Mouse (Mus musculus) small intestine, adult 10 weeks (tissue): Measurements from ENCODE around the gene Pcsk6. TPM values are rescaled to one million over a fixed set of nuclear protein-coding genes. Genes with fewer than 3 reads are reported as not detected.

ENCODE experiments used
- polyA plus RNA-seq: library from polyadenylated mRNA; stranded (reverse); fragments of 350-450 nt; fragmentation: Illumina TruSeq; extraction: RNeasy Lipid Tissue Mini Kit (QIAGEN cat#74804); gene quantifications from one replicate; pipeline ENCODE4 v1.2.3, GENCODE M21; 2014; ENCODE audit warnings: low replicate concordance

Gene Pcsk6
- 2.2 TPM for polyA plus RNA-seq

DNA sequence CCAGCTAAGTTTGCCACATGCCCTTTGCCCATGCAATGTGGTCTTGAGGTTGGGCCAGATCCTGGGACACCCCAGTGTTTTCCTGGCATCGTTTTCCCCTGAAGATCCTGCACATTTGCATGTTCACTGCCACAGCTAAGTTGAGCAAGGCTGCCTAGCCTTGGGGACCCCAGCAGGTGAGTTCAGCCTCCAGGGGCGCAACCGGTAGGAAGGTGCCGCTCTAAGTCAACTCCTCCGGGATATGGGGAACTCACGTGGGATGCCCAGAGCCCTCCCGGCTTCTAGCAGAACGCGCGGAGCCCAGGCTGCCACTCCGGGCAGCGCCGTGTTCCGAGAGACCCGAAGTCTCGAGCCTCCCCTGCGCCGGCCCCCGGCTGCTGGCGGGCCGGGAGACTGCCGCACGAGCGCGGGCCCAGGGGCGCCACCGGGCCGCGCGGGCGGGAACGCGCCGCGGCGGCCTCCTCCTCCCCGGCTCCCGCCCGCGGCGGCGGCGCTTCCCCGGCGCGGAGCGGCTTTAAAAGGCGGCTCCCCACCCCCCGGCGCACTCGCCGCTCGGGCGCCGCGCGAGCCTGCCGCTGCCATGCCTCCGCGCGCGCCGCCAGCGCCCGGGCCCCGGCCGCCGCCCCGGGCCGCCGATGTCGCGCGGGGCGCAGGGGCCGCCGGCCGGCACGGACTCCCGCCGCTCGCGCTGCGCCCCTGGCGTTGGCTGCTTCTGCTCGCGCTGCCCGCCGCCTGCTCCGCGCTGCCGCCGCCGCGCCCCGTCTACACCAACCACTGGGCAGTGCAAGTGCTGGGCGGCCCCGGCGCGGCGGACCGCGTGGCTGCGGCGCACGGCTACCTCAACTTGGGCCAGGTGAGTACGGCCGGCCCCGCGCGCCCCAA, at the start of gene Pcsk6:
TSS of gene Pcsk6 (plus strand) at position 144 of the 882 bp plus-strand sequence.

DNA sequence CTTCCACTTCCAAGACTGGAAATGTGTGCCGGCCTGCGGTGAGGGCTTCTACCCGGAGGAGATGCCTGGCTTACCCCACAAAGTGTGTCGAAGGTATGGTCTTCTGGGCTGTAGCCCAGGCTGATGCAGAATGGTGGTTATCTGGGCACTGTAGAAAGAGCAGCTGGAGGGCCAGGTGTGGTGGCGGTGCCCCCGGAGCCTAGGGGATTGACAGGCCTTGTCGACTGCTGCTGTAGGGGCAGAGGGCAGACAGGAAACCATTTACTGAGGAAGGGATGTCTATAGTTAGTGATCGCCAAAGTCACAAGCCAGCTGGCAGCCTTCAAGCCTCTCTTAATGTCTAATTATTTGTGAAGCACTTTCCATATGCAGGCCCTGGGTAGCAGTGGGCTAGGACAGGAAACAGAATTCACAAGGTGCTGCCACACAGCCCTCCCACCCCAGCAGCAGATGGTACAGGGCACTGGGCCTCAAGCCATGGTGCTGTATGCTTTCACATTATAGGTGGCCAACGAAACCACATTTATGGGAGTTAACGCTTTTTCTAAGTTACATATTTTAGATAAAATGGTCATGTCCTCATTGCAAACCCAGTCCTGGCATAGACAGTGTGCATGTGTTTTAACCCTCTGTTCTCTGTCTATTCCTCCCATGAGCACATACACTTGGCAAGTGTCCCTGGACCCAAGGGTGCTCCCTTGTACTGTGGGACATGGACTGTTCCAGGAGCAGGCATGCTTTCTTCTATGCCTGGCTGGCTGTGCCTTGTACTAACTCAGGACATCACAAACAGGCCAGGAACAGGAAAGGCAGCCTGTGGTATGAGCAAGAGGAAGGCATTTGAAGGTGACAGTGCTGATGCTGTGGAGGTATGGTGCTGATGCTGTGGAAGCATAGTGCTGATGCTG, 182.3 kb downstream of the Pcsk6 start, which contains the start of gene Gm45213:
TSS of gene Gm45213 (plus strand) at position 51 of the 908 bp plus-strand sequence.

DNA sequence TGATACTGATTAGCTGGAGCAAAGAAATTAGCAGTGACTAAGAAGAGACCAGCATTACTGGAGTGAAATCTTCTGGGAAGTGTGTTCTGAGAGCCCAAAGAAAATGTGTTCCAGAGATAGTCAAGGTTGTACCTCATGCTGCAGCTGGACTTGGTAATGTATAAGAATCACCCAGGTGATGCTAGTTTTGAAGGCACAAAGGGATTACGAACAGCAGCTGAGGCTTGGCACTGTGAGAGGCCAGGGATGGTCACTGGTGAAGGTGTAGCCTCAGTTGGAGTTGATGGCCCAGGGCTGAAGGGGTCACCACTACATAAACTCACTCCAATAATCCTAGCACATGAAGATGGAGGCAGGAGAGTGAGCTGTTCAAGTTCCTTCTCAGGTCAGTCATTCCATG, 197.2 kb downstream of the Pcsk6 start, which contains the start of gene Snrpa1:
TSS of gene Snrpa1 (plus strand) at position 301 of the 400 bp plus-strand sequence.

DNA sequence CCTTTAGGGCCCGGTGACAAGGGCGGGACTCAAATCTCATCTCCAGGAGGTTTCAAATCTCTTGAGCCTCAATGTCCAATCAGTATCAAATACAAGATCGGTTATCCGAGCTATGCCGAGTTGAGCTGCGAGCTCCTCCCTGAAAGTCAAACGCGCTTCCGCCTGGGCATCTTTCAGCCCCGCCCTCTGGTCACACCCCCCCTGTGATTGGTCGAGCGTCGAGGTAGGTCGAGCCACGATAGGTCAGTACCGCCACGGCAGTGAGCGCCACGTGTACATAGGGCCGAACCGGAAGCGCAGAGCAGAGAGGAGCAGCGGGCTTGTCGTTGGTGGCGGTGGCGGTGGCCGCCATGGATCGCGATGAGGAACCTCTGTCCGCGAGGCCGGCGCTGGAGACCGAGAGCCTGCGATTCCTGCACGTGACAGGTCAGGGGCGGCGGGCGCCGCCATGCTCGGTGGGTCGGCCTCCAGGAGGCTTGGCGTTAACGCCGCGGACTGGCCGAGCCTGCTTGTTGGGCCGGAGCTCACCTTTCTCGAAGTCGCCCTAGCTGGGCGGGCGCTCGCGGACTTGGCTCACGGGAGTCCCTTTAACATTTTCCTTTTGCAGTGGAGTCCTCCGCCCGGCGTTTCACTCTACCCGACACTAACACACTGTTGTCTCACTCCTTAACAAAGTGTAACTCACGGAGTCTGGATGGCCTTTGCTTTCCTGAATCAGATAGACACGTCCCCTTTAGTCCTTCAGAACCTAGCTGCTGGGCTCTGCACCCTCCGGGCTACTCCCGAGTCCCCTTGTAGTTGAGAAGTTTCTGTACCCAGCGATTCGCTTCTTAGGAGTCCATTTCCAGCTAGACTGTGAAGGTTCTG, 218.1 kb downstream of the Pcsk6 start, which contains the start of gene Selenos:
TSS of gene Selenos (plus strand) at position 286 of the 867 bp plus-strand sequence.

Other genes with a start within 250 kb of the Pcsk6 start
- 8.4 TPM for gene Tarsl2, start 216.8 kb upstream of the Pcsk6 start, polyA plus RNA-seq
- gene Tm2d3, start 170.6 kb upstream of the Pcsk6 start, polyA plus RNA-seq, result 5.8 TPM
- gene Gm45213, start 181.9 kb downstream of the Pcsk6 start, polyA plus RNA-seq, result not detected
- 38.3 TPM for gene Snrpa1, start 197.3 kb downstream of the Pcsk6 start, polyA plus RNA-seq
- gene Selenos, start 217.9 kb downstream of the Pcsk6 start, polyA plus RNA-seq, result 101 TPM
- 5.6 TPM for gene Chsy1, start 247.8 kb downstream of the Pcsk6 start, polyA plus RNA-seq